Mouse (Mus musculus) C2C12 (cell line): ENCODE measurements around the gene Itgb5.

ENCODE experiments used
- CTCF ChIP-seq: IDR thresholded peaks from one replicate; pipeline ENCODE4 v1.5.1; 2011; ENCODE audit not compliant: control insufficient read depth, insufficient read depth, insufficient read length
- FOSL1 ChIP-seq: IDR thresholded peaks from one replicate; pipeline ENCODE4 v1.8.0; 2011; ENCODE audit warnings: mild to moderate bottlenecking, low read length; ENCODE audit not compliant: poor library complexity, insufficient read depth, severe bottlenecking
- MYOD1 ChIP-seq: IDR thresholded peaks from one replicate; pipeline ENCODE4 v1.6.1; 2011; ENCODE audit warnings: low read depth; ENCODE audit not compliant: control insufficient read depth, insufficient read length
- USF1 ChIP-seq: IDR thresholded peaks from one replicate; pipeline ENCODE4 v1.6.1; 2011; ENCODE audit warnings: low read depth, mild to moderate bottlenecking, control low read depth, moderate library complexity

- no peak for TF ChIP-seq CTCF
- TF ChIP-seq USF1 = no peak
- no peak for TF ChIP-seq MYOD1
- TF ChIP-seq FOSL1 = no peak
These were observed 19.5 kb upstream of the Itgb5 start for GRCm38 (mm10) chr16:33810002-33810401.
